Mouse (Mus musculus): Measurements from ENCODE around the gene Rp9. TPM values are rescaled to one million over a fixed set of nuclear protein-coding genes. Genes with fewer than 3 reads are reported as not detected.

Gene Rp9
- polyA plus RNA-seq, 1 experiment from 2014 or later: 56.0 TPM

- WGBS: 87% methylated on average over 9 of the region's 9 CpGs
Observed at GRCm38 (mm10) chr9:22494203-22494807, 24.8 kb upstream of the Rp9 start.

GRCm38 (mm10) chr9:22488963-22489362 is 19.4 kb upstream of the Rp9 start:
- Histone ChIP-seq H3K9ac (ENCODE audit: low read depth, low read length) (no peak overlapping the region), H3K4me1 (replicated peaks; ENCODE audit: control insufficient read depth, insufficient read depth, low read length) (no peaks in the 10 kb centered on the region), H3K27me3 (ENCODE audit: control insufficient read depth, insufficient read depth, low read length) (no peaks in the 10 kb centered on the region), H3K36me3 (ENCODE audit: control insufficient read depth, insufficient read depth, low read length) (no peaks in the 10 kb centered on the region), H3K4me2 (replicated peaks; ENCODE audit: low read depth, low read length) (no peak overlapping the region), H3K9me3 (ENCODE audit: control insufficient read depth, low read length) (no peaks in the 10 kb centered on the region), H3K4me3 (ENCODE audit: low read depth, low read length) (no peak overlapping the region), H3K27ac (ENCODE audit: low read depth, low read length) (no peak overlapping the region)
- WGBS: 73% methylated on average over 9 of the region's 9 CpGs
- ATAC-seq (ENCODE audit: low FRiP score): no peak
- DNase-seq (ENCODE audit: low spot score): no peak

More at GRCm38 (mm10) chr9:22494203-22494807, 24.8 kb upstream of the Rp9 start:
- H3K4me1 ChIP-seq (replicated peaks; ENCODE audit: control insufficient read depth, insufficient read depth, low read length): no peaks in the 10 kb centered on the region
- H3K27ac ChIP-seq (ENCODE audit: low read depth, low read length): no peak overlapping the region
- DNase-seq (ENCODE audit: low spot score) (no peak), ATAC-seq (ENCODE audit: low FRiP score) (no peak)
- no peaks in the 10 kb centered on the region for H3K27me3 ChIP-seq (ENCODE audit: control insufficient read depth, insufficient read depth, low read length)
- H3K4me3 ChIP-seq (ENCODE audit: low read depth, low read length): no peak overlapping the region
- H3K9ac ChIP-seq (ENCODE audit: low read depth, low read length): no peak overlapping the region
- H3K9me3 ChIP-seq (ENCODE audit: control insufficient read depth, low read length): no peaks in the 10 kb centered on the region
- no peaks in the 10 kb centered on the region for H3K36me3 ChIP-seq (ENCODE audit: control insufficient read depth, insufficient read depth, low read length)
- H3K4me2 ChIP-seq (replicated peaks; ENCODE audit: low read depth, low read length): no peak overlapping the region

- DNase-seq (ENCODE audit: low spot score): no peak
- H3K4me3 ChIP-seq (ENCODE audit: low read depth, low read length): no peak overlapping the region
Observed at GRCm38 (mm10) chr9:22486211-22486610, 16.7 kb upstream of the Rp9 start.

GRCm38 (mm10) chr9:22484562-22485308 is 15.2 kb upstream of the Rp9 start:
- ATAC-seq (ENCODE audit: low FRiP score) (no peak), DNase-seq (ENCODE audit: low spot score) (no peak)
- H3K4me1 ChIP-seq (replicated peaks; ENCODE audit: control insufficient read depth, insufficient read depth, low read length): no peaks in the 10 kb centered on the region
- no peak overlapping the region for H3K4me3 ChIP-seq (ENCODE audit: low read depth, low read length)
- no peaks in the 10 kb centered on the region for H3K27me3 ChIP-seq (ENCODE audit: control insufficient read depth, insufficient read depth, low read length)
- WGBS: 88% methylated on average over 12 of the region's 12 CpGs
- H3K36me3 ChIP-seq (ENCODE audit: control insufficient read depth, insufficient read depth, low read length): no peaks in the 10 kb centered on the region
- H3K4me2 ChIP-seq (replicated peaks; ENCODE audit: low read depth, low read length): no peak overlapping the region
- H3K9me3 ChIP-seq (ENCODE audit: control insufficient read depth, low read length): no peaks in the 10 kb centered on the region
- no peak overlapping the region for H3K27ac ChIP-seq (ENCODE audit: low read depth, low read length)
- no peak overlapping the region for H3K9ac ChIP-seq (ENCODE audit: low read depth, low read length)

More at GRCm38 (mm10) chr9:22486211-22486610, 16.7 kb upstream of the Rp9 start:
- Histone ChIP-seq H3K9me3 (ENCODE audit: control insufficient read depth, low read length) (no peaks in the 10 kb centered on the region), H3K4me2 (replicated peaks; ENCODE audit: low read depth, low read length) (no peak overlapping the region), H3K27ac (ENCODE audit: low read depth, low read length) (no peak overlapping the region), H3K27me3 (ENCODE audit: control insufficient read depth, insufficient read depth, low read length) (no peaks in the 10 kb centered on the region), H3K36me3 (ENCODE audit: control insufficient read depth, insufficient read depth, low read length) (no peaks in the 10 kb centered on the region), H3K4me1 (replicated peaks; ENCODE audit: control insufficient read depth, insufficient read depth, low read length) (no peaks in the 10 kb centered on the region), H3K9ac (ENCODE audit: low read depth, low read length) (no peak overlapping the region)
- no peak for ATAC-seq (ENCODE audit: low FRiP score)
- WGBS: 89% methylated on average over 7 of the region's 7 CpGs

GRCm38 (mm10) chr9:22483866-22484561 is 14.5 kb upstream of the Rp9 start:
- Histone ChIP-seq H3K4me3 (ENCODE audit: low read depth, low read length) (no peak overlapping the region), H3K4me2 (replicated peaks; ENCODE audit: low read depth, low read length) (no peak overlapping the region), H3K9ac (ENCODE audit: low read depth, low read length) (no peak overlapping the region), H3K4me1 (replicated peaks; ENCODE audit: control insufficient read depth, insufficient read depth, low read length) (no peaks in the 10 kb centered on the region), H3K27ac (ENCODE audit: low read depth, low read length) (no peak overlapping the region), H3K27me3 (ENCODE audit: control insufficient read depth, insufficient read depth, low read length) (no peaks in the 10 kb centered on the region), H3K9me3 (ENCODE audit: control insufficient read depth, low read length) (no peaks in the 10 kb centered on the region), H3K36me3 (ENCODE audit: control insufficient read depth, insufficient read depth, low read length) (no peaks in the 10 kb centered on the region)
- DNase-seq (ENCODE audit: low spot score) (no peak), ATAC-seq (ENCODE audit: low FRiP score) (no peak)
- WGBS: 93% methylated on average over 8 of the region's 8 CpGs

GRCm38 (mm10) chr9:22478946-22479345 is 9.4 kb upstream of the Rp9 start:
- Histone ChIP-seq H3K27me3 (ENCODE audit: control insufficient read depth, insufficient read depth, low read length) (no peaks in the 10 kb centered on the region), H3K36me3 (ENCODE audit: control insufficient read depth, insufficient read depth, low read length) (no peaks in the 10 kb centered on the region), H3K27ac (ENCODE audit: low read depth, low read length) (no peak overlapping the region), H3K4me1 (replicated peaks; ENCODE audit: control insufficient read depth, insufficient read depth, low read length) (no peaks in the 10 kb centered on the region), H3K9me3 (ENCODE audit: control insufficient read depth, low read length) (no peaks in the 10 kb centered on the region), H3K9ac (ENCODE audit: low read depth, low read length) (no peak overlapping the region), H3K4me2 (replicated peaks; ENCODE audit: low read depth, low read length) (no peak overlapping the region), H3K4me3 (ENCODE audit: low read depth, low read length) (no peak overlapping the region)
- WGBS: 92% methylated on average over 8 of the region's 8 CpGs
- ATAC-seq (ENCODE audit: low FRiP score): no peak
- DNase-seq (ENCODE audit: low spot score): no peak

GRCm38 (mm10) chr9:22476265-22476664 is 6.7 kb upstream of the Rp9 start:
- H3K4me2 ChIP-seq (replicated peaks; ENCODE audit: low read depth, low read length): peak overlapping the region; percentile 76
- DNase-seq (ENCODE audit: low spot score) (peak; percentile 21), ATAC-seq (ENCODE audit: low FRiP score) (no peak)
- no peaks in the 10 kb centered on the region for H3K4me1 ChIP-seq (replicated peaks; ENCODE audit: control insufficient read depth, insufficient read depth, low read length)
- H3K36me3 ChIP-seq (ENCODE audit: control insufficient read depth, insufficient read depth, low read length): no peaks in the 10 kb centered on the region
- peak overlapping the region; percentile 53 for H3K4me3 ChIP-seq (ENCODE audit: low read depth, low read length)
- peak overlapping the region; percentile 50 for H3K9ac ChIP-seq (ENCODE audit: low read depth, low read length)
- no peak overlapping the region for H3K27ac ChIP-seq (ENCODE audit: low read depth, low read length)
- H3K9me3 ChIP-seq (ENCODE audit: control insufficient read depth, low read length): no peaks in the 10 kb centered on the region
- no peaks in the 10 kb centered on the region for H3K27me3 ChIP-seq (ENCODE audit: control insufficient read depth, insufficient read depth, low read length)
- whole genome bisulfite sequencing: 9% methylated on average over 10 of the region's 10 CpGs

- under 1% methylated on average over 25 of the region's 25 CpGs for WGBS
- Histone ChIP-seq H3K4me2 (replicated peaks; ENCODE audit: low read depth, low read length) (peak within 1 kb of the TSS; percentile 76), H3K27me3 (ENCODE audit: control insufficient read depth, insufficient read depth, low read length) (no peaks in the 10 kb centered on the region), H3K4me3 (ENCODE audit: low read depth, low read length) (peak within 1 kb of the TSS; percentile 53), H3K9me3 (ENCODE audit: control insufficient read depth, low read length) (no peaks in the 10 kb centered on the region), H3K9ac (ENCODE audit: low read depth, low read length) (peak within 1 kb of the TSS; percentile 50), H3K27ac (ENCODE audit: low read depth, low read length) (0 out of 2 replicates have a peak within 1 kb of the TSS, but pooled peaks have one; percentile 19), H3K36me3 (ENCODE audit: control insufficient read depth, insufficient read depth, low read length) (no peaks in the 10 kb centered on the region), H3K4me1 (replicated peaks; ENCODE audit: control insufficient read depth, insufficient read depth, low read length) (no peaks in the 10 kb centered on the region)
- ATAC-seq (ENCODE audit: low FRiP score) (peak; percentile 100), DNase-seq (ENCODE audit: low spot score) (peak; percentile 93)
Observed at GRCm38 (mm10) chr9:22475424-22475868, 5.9 kb upstream of the Rp9 start, which contains the start of gene Bbs9. Bbs9 (plus strand) TSS chr9:22475715.
